Mouse (Mus musculus) stomach, postnatal 0 days (tissue): ENCODE data around the gene Cdc40. TPM values are rescaled to one million over a fixed set of nuclear protein-coding genes. Genes with fewer than 3 reads are reported as not detected.

ENCODE experiments used
- ATAC-seq: fragments of 200-750 bp; cut with Nextera tagmentation; 2 replicates; pipeline ENCODE4 v1.8.0; 2017; ENCODE audit not compliant: low FRiP score, low TSS enrichment
- DNase-seq: peaks from one replicate; pipeline ENCODE4 v3.0.0-alpha.2; 2016; ENCODE audit warnings: low spot score
- H3K27ac ChIP-seq: fragments of 300-500 bp; sonication (generic); replicated peaks from 2 replicates; pipeline ENCODE4 v1.5.1; 2014; ENCODE audit warnings: mild to moderate bottlenecking, control low read depth
- H3K27me3 ChIP-seq: fragments of 300-500 bp; sonication (generic); 2 replicates; pipeline ENCODE4 v1.6.1; 2014; ENCODE audit warnings: low read length; ENCODE audit not compliant: control insufficient read depth, insufficient read depth
- H3K36me3 ChIP-seq: fragments of 300-500 bp; sonication (generic); 2 replicates; pipeline ENCODE4 v1.6.1; 2014; ENCODE audit warnings: low read length, mixed read lengths; ENCODE audit not compliant: control insufficient read depth, insufficient read depth
- H3K4me1 ChIP-seq: fragments of 300-500 bp; sonication (generic); replicated peaks from 2 replicates; pipeline ENCODE4 v1.6.1; 2014; ENCODE audit warnings: antibody characterized with exemption; ENCODE audit not compliant: control insufficient read depth, insufficient read depth
- H3K4me2 ChIP-seq: fragments of 300-500 bp; sonication (generic); replicated peaks from 2 replicates; pipeline ENCODE4 v1.6.1; 2014; ENCODE audit warnings: low read depth, mild to moderate bottlenecking, control low read depth, moderate library complexity
- H3K4me3 ChIP-seq: fragments of 300-500 bp; sonication (generic); 2 replicates; pipeline ENCODE4 v1.5.1; 2014; ENCODE audit warnings: low read depth, low read length, control low read depth
- H3K9ac ChIP-seq: fragments of 300-500 bp; sonication (generic); 2 replicates; pipeline ENCODE4 v1.6.1; 2014; ENCODE audit warnings: mild to moderate bottlenecking, low read length, control low read depth, mixed read lengths
- H3K9me3 ChIP-seq: fragments of 300-500 bp; sonication (generic); 2 replicates; pipeline ENCODE4 v1.6.1; 2016; ENCODE audit warnings: low read length; ENCODE audit not compliant: control insufficient read depth
- CTCF ChIP-seq: IDR thresholded peaks from 2 replicates; pipeline ENCODE4 v1.5.1; 2016; ENCODE audit warnings: antibody characterized with exemption, low read depth, mild to moderate bottlenecking, moderate library complexity
- EP300 ChIP-seq: optimal IDR thresholded peaks from 2 replicates; pipeline ENCODE3; 2016; ENCODE audit warnings: antibody characterized with exemption
- WGBS: fragments of 180-500 bp; shearing (Covaris S2); extraction: QIAGEN DNeasy Blood & Tissue Kit; methylation state at CpG from one replicate; pipeline ENCODE4 v1.1.7; 2014; 5-methylcytosine and 5-hydroxymethylcytosine counted together
- polyA plus RNA-seq: library from polyadenylated mRNA; unstranded; fragments of >200 nt; fragmentation: Nextera tagmentation; extraction: Ambion mirVana; gene quantifications from 2 replicates; pipeline ENCODE4 v1.2.1, GENCODE M21; 2015

The Cdc40 gene
- polyA plus RNA-seq, 1 experiment from 2014 or later: 11.7 TPM

GRCm38 (mm10) chr10:40906802-40907201 lies 23.7 kb upstream of the Cdc40 start:
- H3K4me1 ChIP-seq: no peaks in the 10 kb centered on the region
- no peak for ATAC-seq
- H3K27me3 ChIP-seq: no peaks in the 10 kb centered on the region
- H3K27ac ChIP-seq: no peak overlapping the region
- WGBS: 56% methylated on average over 7 of the region's 7 CpGs
- H3K4me3 ChIP-seq: no peak overlapping the region
- TF ChIP-seq CTCF (no peak), EP300 (no peak)
- H3K4me2 ChIP-seq: no peak overlapping the region
- H3K9me3 ChIP-seq: no peaks in the 10 kb centered on the region
- no peak overlapping the region for H3K9ac ChIP-seq
- H3K36me3 ChIP-seq: no peaks in the 10 kb centered on the region
- DNase-seq: no peak

- Histone ChIP-seq H3K9ac (no peak overlapping the region), H3K9me3 (no peaks in the 10 kb centered on the region), H3K4me3 (no peak overlapping the region), H3K36me3 (no peaks in the 10 kb centered on the region), H3K4me2 (no peak overlapping the region), H3K27ac (no peak overlapping the region), H3K27me3 (no peaks in the 10 kb centered on the region), H3K4me1 (no peaks in the 10 kb centered on the region)
- ATAC-seq: no peak
- WGBS: 90% methylated on average over 1 of the region's 1 CpGs
- TF ChIP-seq EP300 (no peak), CTCF (no peak)
- no peak for DNase-seq
Measured at GRCm38 (mm10) chr10:40906131-40906530, 23.0 kb upstream of the Cdc40 start.

- Histone ChIP-seq H3K27me3 (no peaks in the 10 kb centered on the region), H3K4me2 (no peak overlapping the region), H3K27ac (no peak overlapping the region), H3K4me1 (no peaks in the 10 kb centered on the region), H3K9me3 (no peaks in the 10 kb centered on the region), H3K4me3 (no peak overlapping the region), H3K9ac (no peak overlapping the region), H3K36me3 (no peaks in the 10 kb centered on the region)
- no peak for DNase-seq
- 56% methylated on average over 4 of the region's 4 CpGs for WGBS
- no peak for ATAC-seq
- TF ChIP-seq EP300 (no peak), CTCF (no peak)
Measured at GRCm38 (mm10) chr10:40901786-40902185, 18.7 kb upstream of the Cdc40 start.

GRCm38 (mm10) chr10:40896656-40897055 lies 13.5 kb upstream of the Cdc40 start:
- no peaks in the 10 kb centered on the region for H3K9me3 ChIP-seq
- ATAC-seq: no peak
- WGBS: 53% methylated on average over 5 of the region's 5 CpGs
- H3K27me3 ChIP-seq: no peaks in the 10 kb centered on the region
- no peak for DNase-seq
- no peak overlapping the region for H3K4me2 ChIP-seq
- no peak overlapping the region for H3K27ac ChIP-seq
- no peaks in the 10 kb centered on the region for H3K4me1 ChIP-seq
- H3K36me3 ChIP-seq: no peaks in the 10 kb centered on the region
- TF ChIP-seq EP300 (no peak), CTCF (no peak)
- H3K9ac ChIP-seq: no peak overlapping the region
- no peak overlapping the region for H3K4me3 ChIP-seq

GRCm38 (mm10) chr10:40895765-40896164 lies 12.7 kb upstream of the Cdc40 start:
- no peak for DNase-seq
- ATAC-seq: no peak

GRCm38 (mm10) chr10:40889146-40889545 lies 6.0 kb upstream of the Cdc40 start:
- 79% methylated on average over 4 of the region's 4 CpGs for WGBS
- Histone ChIP-seq H3K36me3 (no peaks in the 10 kb centered on the region), H3K9me3 (no peaks in the 10 kb centered on the region), H3K27ac (no peak overlapping the region), H3K4me3 (no peak overlapping the region), H3K27me3 (no peaks in the 10 kb centered on the region), H3K4me2 (no peak overlapping the region), H3K9ac (no peak overlapping the region), H3K4me1 (no peaks in the 10 kb centered on the region)
- DNase-seq (no peak), ATAC-seq (no peak)
- TF ChIP-seq CTCF: no peak
- no peak for TF ChIP-seq EP300

More at GRCm38 (mm10) chr10:40895765-40896164, 12.7 kb upstream of the Cdc40 start:
- Histone ChIP-seq H3K36me3 (no peaks in the 10 kb centered on the region), H3K9me3 (no peaks in the 10 kb centered on the region), H3K4me1 (no peaks in the 10 kb centered on the region), H3K9ac (no peak overlapping the region), H3K4me3 (no peak overlapping the region), H3K27ac (no peak overlapping the region), H3K27me3 (no peaks in the 10 kb centered on the region), H3K4me2 (no peak overlapping the region)
- TF ChIP-seq CTCF (no peak), EP300 (no peak)
- WGBS: 94% methylated on average over 12 of the region's 12 CpGs
